Mouse (Mus musculus): Measurements from ENCODE around the gene Itga5. TPM values are rescaled to one million over a fixed set of nuclear protein-coding genes. Genes with fewer than 3 reads are reported as not detected.
A peak's percentile ranks its signal among the peaks of the same experiment; 100 is the strongest.

Gene Itga5
- total RNA-seq, 4 experiments from 2014 or later, result 5.7 to 7.2 (median 5.9) TPM

DNA sequence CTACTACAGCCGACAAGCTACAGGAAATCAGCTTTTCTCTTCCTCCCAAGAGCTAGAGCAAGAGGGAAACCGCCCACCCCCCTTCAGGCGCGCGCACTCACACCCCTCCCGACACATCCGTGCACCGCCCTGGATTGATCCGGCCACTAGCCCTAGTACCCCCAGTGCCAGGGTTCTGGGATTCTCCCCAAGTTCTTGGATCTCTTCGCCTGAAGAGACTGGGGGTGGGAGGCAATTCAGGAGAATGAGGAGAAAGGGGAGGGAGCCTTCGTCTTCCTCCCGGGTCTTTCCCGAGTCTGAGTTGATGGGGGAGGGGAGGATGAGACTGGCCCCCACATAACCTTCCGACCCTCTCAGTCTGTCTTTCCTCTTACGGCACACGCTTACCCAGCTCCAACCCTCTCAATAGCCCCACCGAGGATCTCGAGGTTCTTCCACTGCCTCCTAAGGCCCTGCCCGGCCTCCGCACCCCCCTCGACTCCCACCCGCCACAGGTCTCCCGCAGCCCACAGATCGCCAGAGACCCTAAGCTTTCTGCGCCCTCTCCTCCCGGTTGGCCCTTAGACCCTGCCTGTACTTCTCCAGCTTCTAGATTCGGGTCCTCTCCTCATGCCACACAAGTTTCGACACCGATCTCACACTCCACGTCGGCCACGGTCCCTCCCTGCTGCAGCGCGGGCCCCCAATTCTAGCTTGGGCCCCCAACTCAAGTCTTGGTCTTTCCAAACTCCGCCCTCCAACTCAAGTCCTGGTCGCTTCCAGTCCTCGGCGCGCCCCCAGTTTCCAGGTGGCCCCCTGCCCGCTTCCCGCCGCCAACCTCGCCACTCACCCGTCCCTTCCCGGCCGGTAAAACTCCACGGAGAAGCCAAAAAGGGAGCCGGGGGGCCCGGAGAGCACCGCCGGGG lies 840 bp downstream of the Itga5 start:
- no peak for DNase-seq (ENCODE audit: low spot score in 2 of 2)

DNA sequence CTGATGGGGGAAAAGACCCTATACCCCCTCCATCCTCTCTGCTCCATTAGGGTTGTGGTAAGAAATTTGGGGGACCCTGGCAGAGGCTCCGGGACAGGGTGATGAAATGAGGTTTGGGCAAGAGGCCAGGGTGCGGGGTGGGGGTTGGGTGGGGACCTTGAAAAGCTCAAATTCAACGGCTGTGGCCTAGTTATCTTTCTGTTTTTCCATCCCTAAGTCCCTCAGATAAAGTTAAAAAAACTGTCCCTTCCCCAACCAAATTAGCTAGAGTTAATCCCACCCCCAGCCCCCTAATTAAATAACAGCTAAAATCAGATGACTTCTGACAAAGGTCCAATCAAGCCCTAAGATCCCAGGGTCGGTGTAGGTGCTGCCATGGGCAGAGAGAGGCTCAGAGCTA lies 1.8 kb downstream of the Itga5 start:
- no peak for DNase-seq (ENCODE audit: low spot score in 2 of 2)

DNA sequence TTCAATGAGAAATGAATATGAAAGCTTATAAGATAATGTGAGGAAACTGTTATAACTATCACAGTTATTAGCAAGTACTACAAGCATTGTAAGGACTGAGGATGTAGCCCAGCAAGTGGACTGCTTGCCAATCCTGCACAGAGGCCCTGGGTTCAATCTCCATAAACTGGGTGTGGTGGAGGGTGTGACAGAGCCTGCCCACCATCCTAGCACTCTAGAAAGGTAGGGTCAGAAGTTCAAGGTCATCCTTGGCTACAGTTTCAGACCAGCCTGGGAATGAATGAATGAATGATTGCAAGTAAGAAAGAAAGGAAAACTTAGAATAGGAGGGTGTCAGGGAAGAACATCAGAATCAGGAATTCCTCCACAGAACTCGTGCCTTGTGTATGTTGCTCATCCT lies 2.8 kb downstream of the Itga5 start:
- DNase-seq (ENCODE audit: low spot score in 2 of 2), result no peak

DNA sequence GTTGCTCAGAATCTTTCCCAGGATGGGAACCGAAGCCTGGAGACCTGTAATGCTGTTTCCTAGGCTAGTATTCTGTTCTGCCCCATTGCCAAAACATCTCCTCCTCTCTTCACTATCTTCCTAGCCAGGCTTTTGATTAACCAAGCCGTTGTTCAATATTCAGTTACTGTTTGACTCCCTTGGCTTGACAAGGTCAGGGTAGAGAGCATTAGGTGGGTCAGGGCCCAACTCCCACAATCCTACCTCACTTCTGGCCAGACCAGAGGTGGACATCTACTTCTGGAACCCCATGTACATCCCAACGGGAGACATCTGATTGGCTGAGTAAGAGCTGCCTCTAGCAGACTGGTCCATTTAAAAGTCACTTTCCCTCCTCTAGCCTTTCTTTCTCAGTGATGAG lies 3.6 kb downstream of the Itga5 start:
- DNase-seq (ENCODE audit: low spot score in 2 of 2), result no peak

DNA sequence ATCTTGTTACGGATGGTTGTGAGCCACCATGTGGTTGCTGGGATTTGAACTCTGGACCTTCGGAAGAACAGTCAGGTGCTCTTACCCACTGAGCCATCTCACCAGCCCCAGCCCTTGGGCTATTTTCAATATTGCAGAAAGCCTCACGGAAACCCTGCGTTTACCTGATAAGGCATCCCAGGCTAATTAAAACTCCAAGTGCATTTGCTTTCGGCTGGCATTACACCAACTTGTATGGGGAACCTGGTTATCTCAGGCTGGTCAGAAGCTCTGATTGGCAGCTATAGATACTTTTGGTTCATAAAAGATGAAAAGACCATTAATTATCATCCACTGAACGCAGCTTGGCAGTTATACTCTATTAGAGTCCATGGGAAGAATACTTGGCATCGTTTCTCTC lies 4.2 kb downstream of the Itga5 start:
- no peak for DNase-seq (ENCODE audit: low spot score in 2 of 2)

DNA sequence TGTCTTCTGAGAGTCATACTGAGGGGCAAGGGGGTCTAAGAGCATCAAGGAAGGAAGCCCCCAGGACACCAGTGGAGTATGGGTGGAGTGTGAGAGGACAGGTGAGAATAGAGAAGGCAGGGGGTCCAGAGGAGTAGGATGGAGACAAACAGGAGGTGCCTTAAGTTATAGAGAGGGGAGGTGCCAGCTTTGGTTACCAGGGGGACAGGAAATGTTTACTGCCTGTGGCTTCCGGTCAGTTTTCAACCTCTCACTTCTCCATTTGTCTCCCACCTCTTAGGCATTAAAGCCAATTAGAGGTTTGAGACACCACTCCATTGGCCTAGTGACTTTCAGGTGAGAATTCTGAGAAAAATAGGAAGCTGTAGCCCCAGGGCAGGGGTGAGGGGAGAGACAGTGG lies 5.3 kb downstream of the Itga5 start:
- no peak for DNase-seq (ENCODE audit: low spot score in 2 of 2)

DNA sequence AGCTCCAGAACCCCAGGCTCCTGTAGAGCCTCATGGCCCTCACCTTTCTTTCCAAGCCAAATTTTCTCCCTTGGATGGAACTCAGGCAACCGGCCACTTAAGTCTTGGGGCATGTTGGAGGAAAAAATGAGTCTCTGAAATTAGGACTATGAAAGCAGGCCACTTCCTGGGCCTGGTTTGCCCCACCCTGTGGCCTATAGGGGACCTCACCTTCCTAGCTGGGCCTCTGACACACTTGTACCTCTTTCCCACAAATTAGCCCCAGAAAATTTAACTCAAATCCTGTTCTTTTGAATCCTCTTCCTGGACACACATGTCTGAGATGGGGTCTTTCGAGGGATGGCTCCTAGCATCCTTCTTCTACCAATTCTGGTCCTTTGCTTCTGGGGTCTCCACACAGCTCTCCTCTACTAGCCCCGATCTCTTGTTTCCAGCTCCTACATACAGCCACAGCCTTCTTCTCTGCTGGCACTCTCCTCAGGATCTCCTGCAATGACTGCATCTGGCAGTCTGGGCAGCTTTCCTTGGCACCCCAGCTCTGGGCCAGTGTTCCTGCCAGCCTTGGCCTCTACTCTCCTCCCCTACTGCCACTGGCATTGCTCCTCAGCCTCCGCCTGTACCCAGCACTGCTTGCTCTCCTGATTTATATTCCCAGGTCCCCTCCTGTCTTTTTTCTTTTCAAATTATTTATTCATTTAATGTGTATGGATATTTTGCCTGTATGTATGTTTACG lies 6.5 kb downstream of the Itga5 start:
- no peak for DNase-seq (ENCODE audit: low spot score in 2 of 2)

DNA sequence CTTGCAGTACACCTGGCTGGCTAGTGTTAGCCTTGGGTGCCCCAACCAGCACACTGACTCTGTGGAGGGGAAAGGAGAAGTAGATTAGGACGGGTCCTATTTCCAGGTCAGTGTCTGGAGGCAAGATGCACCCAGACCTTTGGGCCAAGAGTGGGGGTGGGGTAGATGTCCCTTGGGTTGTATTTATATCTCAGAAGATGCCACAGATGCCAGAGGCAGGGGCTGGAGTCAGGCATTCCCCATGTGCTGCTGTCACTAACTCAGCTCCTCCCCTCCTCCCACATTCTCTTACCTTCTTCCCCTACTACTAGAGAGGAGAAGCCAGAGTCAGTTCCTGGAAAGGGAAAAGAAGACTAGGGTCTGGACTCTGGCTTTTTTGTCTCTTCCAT lies 7.4 kb downstream of the Itga5 start:
- no peak for DNase-seq (ENCODE audit: low spot score in 2 of 2)

DNA sequence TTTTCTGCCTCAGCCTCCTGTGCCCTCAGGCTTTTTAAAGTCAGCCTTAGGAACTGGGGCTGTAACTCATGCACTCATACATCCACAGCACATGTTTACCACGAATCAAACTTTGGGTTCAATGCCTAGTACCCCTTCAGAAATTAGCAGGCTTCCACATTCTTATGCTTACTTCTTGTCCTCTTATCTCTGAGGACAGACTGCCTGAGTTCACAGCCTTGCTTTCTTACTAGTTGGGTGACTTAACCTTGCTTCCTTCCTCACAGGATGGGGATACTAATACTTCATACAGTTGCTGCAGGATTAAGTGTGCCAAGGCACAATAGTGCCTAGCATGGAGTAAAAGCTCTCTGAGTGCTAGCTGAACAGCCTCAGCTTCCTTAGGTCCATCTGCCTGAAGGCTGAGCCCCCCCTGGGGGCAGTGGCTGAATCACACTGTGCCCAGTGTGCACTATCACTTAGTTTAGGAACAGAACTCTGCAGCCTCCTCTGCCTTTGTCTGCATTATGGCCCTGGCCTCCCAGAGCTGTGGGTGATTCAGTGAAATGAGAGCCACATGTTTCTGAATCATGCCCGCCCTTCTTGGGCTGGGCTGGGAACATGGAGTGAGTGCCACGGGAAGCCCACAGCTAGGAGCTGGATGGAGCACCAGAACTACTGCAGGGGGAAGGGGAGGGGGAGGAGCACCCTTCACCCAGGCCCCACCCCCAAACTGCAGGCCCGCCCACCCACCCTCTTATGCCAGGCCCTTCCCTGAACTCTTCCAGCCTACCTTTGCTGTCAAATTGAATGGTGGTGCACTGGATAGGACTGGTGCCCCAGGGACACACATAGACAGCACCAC lies 8.1 kb downstream of the Itga5 start:
- no peak for DNase-seq (ENCODE audit: low spot score in 2 of 2)

DNA sequence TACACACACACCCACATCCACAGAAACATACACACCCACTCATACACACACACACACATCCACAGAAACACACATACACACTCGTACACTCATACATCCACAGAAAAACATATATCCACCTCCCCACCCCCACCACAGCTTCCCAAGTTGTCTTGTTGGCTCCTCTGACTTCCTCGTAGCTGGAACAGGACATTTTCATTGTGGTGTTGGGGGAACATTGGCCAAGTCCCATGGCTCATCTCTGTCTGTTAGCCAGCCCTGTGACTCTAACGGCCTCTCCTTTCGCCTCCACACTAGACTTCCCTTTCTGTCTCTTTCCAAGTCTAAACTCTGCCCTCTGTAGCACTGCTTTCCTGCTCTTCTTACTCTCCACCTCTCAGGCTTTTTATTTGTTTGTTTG lies 8.7 kb downstream of the Itga5 start:
- no peak for DNase-seq (ENCODE audit: low spot score in 2 of 2)

DNA sequence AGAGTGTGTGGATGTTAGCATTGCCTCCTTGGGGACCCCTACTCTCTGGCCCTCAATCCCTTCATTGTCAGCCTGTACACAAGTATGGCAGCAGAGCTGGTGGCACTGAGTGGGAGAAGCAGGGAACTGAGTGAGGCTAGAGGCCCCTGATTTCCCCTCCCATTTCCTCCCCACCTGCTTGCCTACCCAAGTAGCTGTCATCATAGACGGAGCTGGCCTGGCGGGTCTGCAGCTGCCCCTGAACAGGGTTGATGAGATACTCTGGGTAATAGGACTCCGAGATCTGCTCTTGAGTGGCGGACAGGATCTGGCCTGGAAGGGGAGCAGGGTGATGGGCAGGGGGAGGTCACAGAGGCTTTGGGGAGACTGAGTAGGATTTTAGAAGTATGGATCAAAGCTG lies 10.4 kb downstream of the Itga5 start:
- no peak for DNase-seq (ENCODE audit: low spot score in 2 of 2)

DNA sequence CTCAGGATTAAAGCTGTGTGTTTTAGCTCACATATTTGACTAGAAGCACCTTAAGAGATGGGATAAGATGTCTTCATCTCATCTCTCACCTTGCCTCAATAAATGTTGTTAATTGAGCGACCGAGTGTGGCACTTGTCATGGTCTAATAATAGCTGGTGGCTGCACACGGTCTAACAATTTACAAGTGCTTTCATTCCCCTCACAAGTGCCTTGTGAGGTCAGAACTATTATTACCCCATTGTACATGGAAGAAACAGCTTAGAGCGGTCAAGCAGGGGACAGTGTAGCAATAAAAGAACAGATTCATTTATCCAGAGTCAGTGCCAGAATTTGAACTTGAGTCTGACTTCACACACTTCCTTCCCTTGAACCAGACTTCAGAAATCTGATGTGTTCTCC lies 11.1 kb downstream of the Itga5 start:
- DNase-seq (ENCODE audit: low spot score in 2 of 2), result no peak

DNA sequence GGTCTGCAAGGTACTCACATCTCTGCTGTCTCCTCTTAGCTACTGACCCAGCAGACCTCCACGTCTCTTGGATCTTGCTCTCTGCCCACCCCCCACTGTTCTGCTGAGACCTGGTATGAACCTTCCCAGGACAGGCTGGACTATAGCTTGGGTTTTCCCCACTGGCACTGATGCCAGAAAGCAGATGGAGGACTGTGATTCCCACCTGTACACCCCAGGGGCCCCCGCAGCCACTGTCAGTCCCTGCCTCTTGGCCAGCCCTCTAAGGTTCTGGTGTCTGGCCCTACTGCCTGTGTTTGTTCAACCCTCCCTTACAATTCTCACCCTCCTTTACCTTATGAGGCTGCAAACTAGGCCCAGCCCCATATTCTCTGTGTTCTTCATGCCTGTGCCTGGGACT lies 11.9 kb downstream of the Itga5 start:
- DNase-seq (ENCODE audit: low spot score in 2 of 2), result no peak

DNA sequence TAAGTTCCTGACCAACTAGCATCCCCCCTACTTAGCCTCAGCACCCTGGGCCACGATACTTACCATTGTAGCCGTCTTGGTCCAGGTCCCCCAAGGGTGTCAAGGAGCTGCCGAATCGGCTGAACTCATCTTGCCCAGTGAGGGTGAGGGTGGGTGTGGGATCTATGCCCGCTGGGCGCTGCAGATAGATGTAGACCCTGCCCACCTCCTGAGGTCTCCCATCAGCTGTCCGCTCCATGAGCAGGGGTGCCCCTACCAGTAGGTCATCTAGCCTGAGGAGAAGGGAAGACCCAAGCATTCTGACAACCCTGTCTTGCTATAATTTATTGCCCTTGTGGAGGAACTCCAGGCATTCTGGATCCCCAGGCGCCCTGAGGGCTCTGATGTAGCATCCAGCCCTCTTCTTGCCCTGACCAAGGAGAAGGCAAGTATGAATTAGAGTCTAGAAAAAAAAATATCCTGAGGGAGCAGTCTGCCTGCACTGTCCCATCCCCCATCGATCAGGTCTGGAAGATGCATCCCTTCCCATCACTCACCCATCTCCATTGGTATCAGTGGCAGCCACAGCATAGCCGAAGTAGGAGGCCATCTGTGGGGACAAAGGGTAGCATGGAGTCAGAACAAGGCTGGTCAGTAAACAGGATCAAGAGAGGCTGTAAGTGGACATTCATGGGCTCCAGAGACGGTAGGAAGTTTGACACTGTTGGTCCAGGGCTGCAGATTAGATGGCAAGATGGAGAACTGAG lies 12.9 kb downstream of the Itga5 start:
- no peak for DNase-seq (ENCODE audit: low spot score in 2 of 2)

DNA sequence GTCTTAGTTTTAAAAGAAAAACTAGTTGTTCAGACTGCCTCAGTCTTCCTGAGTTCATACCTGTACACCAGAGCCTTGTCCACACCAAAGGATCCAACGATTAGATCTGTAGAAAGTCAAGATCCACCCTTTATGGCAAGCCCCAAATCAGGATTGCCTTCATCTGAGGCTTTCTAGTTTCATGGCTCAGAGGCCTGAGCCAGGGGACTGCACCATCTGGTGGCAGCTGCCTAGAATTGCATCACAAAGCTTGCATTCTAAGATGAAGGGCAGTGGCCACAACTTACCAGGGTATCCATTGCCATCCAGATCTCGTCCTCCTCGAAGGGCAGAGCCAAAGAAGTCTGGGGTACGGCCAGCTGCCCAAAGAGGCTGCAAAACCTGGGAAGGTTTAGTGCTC lies 13.7 kb downstream of the Itga5 start:
- no peak for DNase-seq (ENCODE audit: low spot score in 2 of 2)

DNA sequence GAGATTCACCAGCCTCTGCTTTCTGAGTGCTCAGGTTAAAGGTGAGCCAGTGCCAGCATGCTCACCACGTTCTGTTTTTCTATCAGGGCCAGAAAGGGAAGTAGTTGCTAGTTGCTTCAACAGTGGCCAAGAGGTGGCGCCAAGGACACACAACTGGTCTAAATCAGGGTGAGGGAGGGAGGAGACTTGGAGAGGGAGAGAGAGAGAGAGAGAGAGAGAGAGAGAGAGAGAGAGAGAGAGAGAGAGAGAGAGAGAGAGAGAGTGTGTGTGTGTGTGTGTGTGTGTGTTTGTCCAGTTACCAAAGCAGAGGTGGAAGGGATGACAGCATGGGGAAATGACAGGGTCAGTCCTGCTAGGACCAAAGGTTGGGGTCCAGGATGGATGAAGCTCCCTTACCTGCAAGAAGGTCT lies 19.3 kb downstream of the Itga5 start:
- DNase-seq (ENCODE audit: low spot score in 2 of 2), result no peak

DNA sequence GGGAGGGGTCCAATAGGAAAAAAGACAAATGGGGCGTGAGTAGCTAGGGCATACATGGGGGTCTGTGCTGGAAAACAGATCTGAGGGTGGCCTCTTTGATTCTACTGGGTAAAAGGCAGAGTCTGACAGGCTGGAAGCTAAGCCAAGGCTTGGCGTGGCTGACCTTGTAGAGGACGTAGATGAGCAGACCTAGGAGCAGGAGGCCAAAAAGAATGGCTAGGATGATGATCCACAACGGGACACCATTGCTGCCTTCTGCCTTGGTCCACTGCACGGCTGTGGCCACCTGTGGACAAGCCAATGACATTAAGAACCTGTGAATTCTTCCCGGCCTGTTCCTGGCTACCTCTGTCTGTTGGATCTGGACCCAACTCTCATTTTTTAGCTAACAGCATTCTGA lies 20.8 kb downstream of the Itga5 start:
- no peak for DNase-seq (ENCODE audit: low spot score in 2 of 2)

DNA sequence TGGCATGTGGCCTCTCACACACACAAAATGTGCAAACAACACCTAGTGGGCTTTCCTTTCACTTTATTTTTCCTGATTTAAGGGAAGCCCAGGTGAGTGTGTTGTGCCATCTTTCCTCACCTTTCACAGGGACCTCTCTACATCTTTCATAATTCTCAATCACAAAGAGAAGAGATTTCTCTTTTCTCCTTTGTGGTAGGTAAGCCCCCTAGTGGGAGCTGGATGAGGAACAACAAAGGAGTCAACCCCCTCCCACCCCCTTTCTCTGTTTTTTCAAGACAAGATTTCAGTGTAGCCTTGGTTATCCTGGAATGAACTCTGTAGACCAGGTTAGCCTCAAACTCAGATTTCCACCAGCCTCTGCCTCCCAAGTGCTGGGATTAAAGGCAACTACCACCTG lies 23.0 kb downstream of the Itga5 start:
- no peak for DNase-seq (ENCODE audit: low spot score in 2 of 2)

DNA sequence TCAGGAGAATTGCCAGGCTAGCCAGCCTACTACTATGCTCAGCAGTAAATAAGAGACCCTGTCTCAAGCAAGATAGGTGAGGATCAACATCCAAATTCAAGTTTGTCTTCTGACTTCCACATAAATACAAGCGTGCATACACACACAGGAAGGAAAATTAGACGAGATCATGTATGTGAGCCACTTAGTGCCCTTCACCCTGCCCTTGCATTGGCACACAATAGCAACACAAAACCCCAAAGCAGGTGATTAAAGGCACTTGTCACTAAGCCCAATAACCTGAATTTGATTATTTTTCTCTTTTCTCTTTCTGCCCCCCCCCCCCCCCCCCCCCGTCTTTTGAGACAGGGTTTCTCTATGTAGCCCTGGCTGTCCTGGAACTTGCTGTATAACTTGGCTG lies 23.6 kb downstream of the Itga5 start:
- no peak for DNase-seq (ENCODE audit: low spot score in 2 of 2)

DNA sequence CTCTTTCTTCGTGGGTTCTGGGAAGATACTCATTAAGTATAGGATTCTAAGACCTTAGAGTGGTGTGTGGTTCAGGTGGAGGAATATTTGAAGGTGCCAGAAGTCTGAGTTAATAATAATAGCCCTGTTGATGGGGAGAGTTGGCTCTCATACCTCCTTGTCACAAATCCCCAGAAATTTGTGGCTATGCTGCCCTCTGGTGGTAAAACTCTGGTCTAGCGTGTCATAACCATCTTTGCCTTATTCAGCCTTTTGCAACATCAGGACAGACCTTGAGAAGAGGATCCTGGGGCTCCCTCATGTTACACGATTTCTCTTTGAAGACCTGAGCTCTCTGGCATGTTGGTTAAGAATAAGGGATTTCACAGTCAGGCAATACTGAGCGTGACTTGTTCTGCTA lies 24.1 kb downstream of the Itga5 start:
- peak in 1 of 2 experiments; percentile 71 for DNase-seq (ENCODE audit: low spot score in 2 of 2)

DNA sequence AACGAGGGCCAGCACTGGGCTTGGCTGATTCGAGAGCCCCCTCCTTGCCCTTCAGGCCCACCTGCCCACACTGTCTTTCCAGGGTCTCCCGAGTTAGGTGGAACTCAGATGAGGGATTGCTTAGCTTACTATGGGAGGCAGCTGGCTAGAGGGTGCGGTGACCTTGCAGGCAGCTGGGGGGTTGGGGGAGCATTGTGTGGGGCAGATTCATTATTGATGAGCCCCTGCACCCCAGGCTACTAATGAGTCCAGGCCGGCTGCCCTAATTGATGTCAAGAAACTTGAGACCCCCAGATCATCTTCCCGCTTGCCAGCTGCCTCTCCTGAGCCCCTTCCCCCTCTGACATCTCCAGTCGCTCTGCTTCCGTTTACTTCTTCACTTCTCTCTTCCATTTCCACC lies 25.0 kb downstream of the Itga5 start:
- no peak for DNase-seq (ENCODE audit: low spot score in 2 of 2)

All from left cerebral cortex, adult 8-10 months (tissue).